Mouse (Mus musculus) G1E (cell line): ENCODE data around the gene Msx2. TPM values are rescaled to one million over a fixed set of nuclear protein-coding genes. Genes with fewer than 3 reads are reported as not detected.

Experiments
- ATAC-seq: 2 replicates; pipeline ENCODE4 v1.8.0; 2016; ENCODE audit warnings: mild to moderate bottlenecking; ENCODE audit not compliant: insufficient number of reproducible peaks, poor library complexity, low FRiP score, severe bottlenecking; ENCODE audit errors: extremely low read depth
- DNase-seq: peaks from one replicate; pipeline ENCODE4 v3.0.0; 2012; ENCODE audit warnings: low spot score
- H3K27me3 ChIP-seq: 2 replicates; pipeline ENCODE4 v1.6.1; 2012; ENCODE audit warnings: mild to moderate bottlenecking, low read length, inconsistent platforms; ENCODE audit not compliant: insufficient read depth
- H3K36me3 ChIP-seq: replicated peaks from 2 replicates; pipeline ENCODE3; 2012; ENCODE audit warnings: mild to moderate bottlenecking, inconsistent platforms
- H3K4me1 ChIP-seq: 2 replicates; pipeline ENCODE4 v1.6.1; 2012; ENCODE audit warnings: low read depth, low read length, inconsistent platforms, mixed read lengths; ENCODE audit not compliant: insufficient read depth
- H3K4me3 ChIP-seq: 2 replicates; pipeline ENCODE4 v1.5.1; 2012; ENCODE audit warnings: low read depth, mild to moderate bottlenecking, inconsistent platforms, low read length, moderate library complexity, mixed read lengths
- H3K9me3 ChIP-seq: replicated peaks from 2 replicates; pipeline ENCODE4 v1.6.1; 2012; ENCODE audit warnings: inconsistent platforms
- CTCF ChIP-seq: IDR thresholded peaks from 2 replicates; pipeline ENCODE4 v1.5.1; 2012; ENCODE audit warnings: low read depth, low read length, inconsistent platforms, mixed read lengths
- GATA1 ChIP-seq: IDR thresholded peaks from 2 replicates; pipeline ENCODE4 v1.6.1; 2012; ENCODE audit warnings: borderline replicate concordance, low read length, inconsistent platforms, mixed read lengths
- GATA2 ChIP-seq: IDR thresholded peaks from 2 replicates; pipeline ENCODE4 v1.6.1; 2012; ENCODE audit warnings: low read depth, low read length, inconsistent platforms, borderline replicate concordance
- POLR2AphosphoS5 ChIP-seq: IDR thresholded peaks from 2 replicates; pipeline ENCODE4 v1.6.1; 2012; ENCODE audit warnings: low read depth, low read length, inconsistent platforms; ENCODE audit not compliant: insufficient replicate concordance
- TAL1 ChIP-seq: conservative IDR thresholded peaks from 2 replicates; pipeline ENCODE4 v1.6.1; 2012; ENCODE audit warnings: low read depth, low read length, inconsistent platforms, mixed read lengths
- polyA plus RNA-seq: library from polyadenylated mRNA; stranded (reverse); fragments of >175 nt; gene quantifications from 2 replicates; pipeline ENCODE4 v1.2.3, GENCODE M21; 2012
- total RNA-seq, 2 experiments: library from RNA; stranded (forward) in 1 of 2; stranded (reverse) in 1 of 2; fragments of 200-1000 nt in 1 of 2; fragments of >200 nt in 1 of 2; fragmentation: Nextera tagmentation in 1 of 2; gene quantifications; 2 replicates each; pipeline ENCODE4 v1.2.3; 2014 to 2017

Gene Msx2
- total and polyA plus RNA-seq, 3 experiments: 0.27 TPM; not detected in 2

- TF ChIP-seq GATA2 (no peak), TAL1 (no peak), CTCF (peak; percentile 74), GATA1 (no peak), POLR2AphosphoS5 (no peak)
- DNase-seq: no peak
These were observed 46.4 kb downstream of the Msx2 start for GRCm38 (mm10) chr13:53426507-53426906.

GRCm38 (mm10) chr13:53421189-53421588, 51.7 kb downstream of the Msx2 start:
- Histone ChIP-seq H3K36me3 (no peaks in the 10 kb centered on the region), H3K4me1 (no peaks in the 10 kb centered on the region), H3K9me3 (peaks cover 60% of the 10 kb centered on the region), H3K27me3 (no peaks in the 10 kb centered on the region), H3K4me3 (no peak overlapping the region)
- no peak for TF ChIP-seq CTCF
- TF ChIP-seq TAL1: no peak
- no peak for TF ChIP-seq POLR2AphosphoS5
- TF ChIP-seq GATA1: no peak
- TF ChIP-seq GATA2: no peak
- ATAC-seq (no peak), DNase-seq (no peak)

More at GRCm38 (mm10) chr13:53426507-53426906, 46.4 kb downstream of the Msx2 start:
- H3K36me3 ChIP-seq: no peaks in the 10 kb centered on the region
- no peak for ATAC-seq
- H3K4me3 ChIP-seq: no peak overlapping the region
- peaks cover 31% of the 10 kb centered on the region for H3K9me3 ChIP-seq
- no peaks in the 10 kb centered on the region for H3K27me3 ChIP-seq
- no peaks in the 10 kb centered on the region for H3K4me1 ChIP-seq

GRCm38 (mm10) chr13:53420741-53421140, 52.1 kb downstream of the Msx2 start:
- no peaks in the 10 kb centered on the region for H3K36me3 ChIP-seq

GRCm38 (mm10) chr13:53419681-53420080, 53.2 kb downstream of the Msx2 start:
- TF ChIP-seq GATA2: no peak
- no peak for TF ChIP-seq CTCF
- no peak for TF ChIP-seq GATA1
- TF ChIP-seq POLR2AphosphoS5: no peak
- TF ChIP-seq TAL1: no peak
- Histone ChIP-seq H3K4me1 (no peaks in the 10 kb centered on the region), H3K9me3 (peaks cover 67% of the 10 kb centered on the region), H3K27me3 (no peaks in the 10 kb centered on the region), H3K4me3 (no peak overlapping the region), H3K36me3 (no peaks in the 10 kb centered on the region)
- no peak for ATAC-seq
- no peak for DNase-seq

More at GRCm38 (mm10) chr13:53420741-53421140, 52.1 kb downstream of the Msx2 start:
- peaks cover 60% of the 10 kb centered on the region for H3K9me3 ChIP-seq
- H3K27me3 ChIP-seq: no peaks in the 10 kb centered on the region
- ATAC-seq: no peak
- H3K4me1 ChIP-seq: no peaks in the 10 kb centered on the region
- no peak for DNase-seq
- TF ChIP-seq GATA1: no peak
- no peak for TF ChIP-seq CTCF
- no peak for TF ChIP-seq TAL1
- TF ChIP-seq POLR2AphosphoS5: no peak
- no peak for TF ChIP-seq GATA2
- H3K4me3 ChIP-seq: no peak overlapping the region

GRCm38 (mm10) chr13:53417701-53418100, 55.2 kb downstream of the Msx2 start:
- no peaks in the 10 kb centered on the region for H3K27me3 ChIP-seq
- DNase-seq (no peak), ATAC-seq (no peak)
- peaks cover 65% of the 10 kb centered on the region for H3K9me3 ChIP-seq
- H3K36me3 ChIP-seq: no peaks in the 10 kb centered on the region
- no peak overlapping the region for H3K4me3 ChIP-seq
- no peaks in the 10 kb centered on the region for H3K4me1 ChIP-seq
- TF ChIP-seq GATA1: no peak
- TF ChIP-seq GATA2: no peak
- no peak for TF ChIP-seq POLR2AphosphoS5
- no peak for TF ChIP-seq TAL1
- TF ChIP-seq CTCF: no peak

Other genes with a start within 250 kb of the Msx2 start
- gene Ror2, start 186.9 kb downstream of the Msx2 start, total RNA-seq (2014; fragmentation: Nextera tagmentation): not detected in 2 replicates
- gene Ror2, start 186.9 kb downstream of the Msx2 start, total RNA-seq (2017): not detected in 2 replicates
- not detected in 2 replicates for gene Ror2, start 186.9 kb downstream of the Msx2 start, polyA plus RNA-seq
- 20.4 and 28.7 TPM in 2 replicates for gene Sptlc1, start 95.7 kb downstream of the Msx2 start, total RNA-seq (2014; fragmentation: Nextera tagmentation)
- gene Sptlc1, start 95.7 kb downstream of the Msx2 start, total RNA-seq (2017): 44.4 and 45.5 TPM in 2 replicates
- 3.9 and 4.4 TPM in 2 replicates for gene Sptlc1, start 95.7 kb downstream of the Msx2 start, polyA plus RNA-seq